Mouse (Mus musculus): Measurements from ENCODE around the gene Hs3st3a1. TPM values are rescaled to one million over a fixed set of nuclear protein-coding genes. Genes with fewer than 3 reads are reported as not detected.

Gene Hs3st3a1
- polyA plus RNA-seq, 1 experiment from 2014 or later: 0.14 TPM

DNA sequence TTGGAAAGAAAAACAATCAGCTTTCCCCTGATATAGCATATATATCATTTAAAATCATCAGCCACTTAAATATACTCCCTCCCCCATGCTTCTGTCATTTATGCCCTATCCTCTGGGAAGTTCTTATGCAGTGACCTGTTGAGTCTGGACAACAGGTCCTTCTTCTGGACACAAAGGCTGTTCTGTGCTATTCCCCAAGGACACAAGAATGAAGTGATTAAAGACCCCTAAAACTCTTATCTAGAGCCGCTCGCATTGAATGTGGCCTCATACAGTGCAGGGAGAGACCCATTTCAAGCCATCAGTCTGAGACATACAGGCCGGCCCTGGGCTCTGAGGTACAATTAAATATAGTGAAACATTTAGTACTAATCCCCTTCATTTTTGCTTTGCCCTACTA is 2.6 kb downstream of the Hs3st3a1 start:
- H3K4me1 ChIP-seq (replicated peaks): peaks cover 14% of the 10 kb centered on the region; the same call in 1 of the 2 replicates
- no peaks in the 10 kb centered on the region for H3K9me3 ChIP-seq (replicated peaks)
- H3K27ac ChIP-seq (replicated peaks): no peak overlapping the region
- peaks cover 40% of the 10 kb centered on the region for H3K27me3 ChIP-seq
- H3K36me3 ChIP-seq (replicated peaks): no peaks in the 10 kb centered on the region
- no peak overlapping the region for H3K4me2 ChIP-seq
- 77% methylated on average over 3 of the region's 3 CpGs for WGBS (ENCODE audit: insufficient replicate concordance)
- H3K9ac ChIP-seq: no peak overlapping the region
- ATAC-seq (ENCODE audit: insufficient read depth): no peak
- H3K4me3 ChIP-seq (replicated peaks): no peak overlapping the region

DNA sequence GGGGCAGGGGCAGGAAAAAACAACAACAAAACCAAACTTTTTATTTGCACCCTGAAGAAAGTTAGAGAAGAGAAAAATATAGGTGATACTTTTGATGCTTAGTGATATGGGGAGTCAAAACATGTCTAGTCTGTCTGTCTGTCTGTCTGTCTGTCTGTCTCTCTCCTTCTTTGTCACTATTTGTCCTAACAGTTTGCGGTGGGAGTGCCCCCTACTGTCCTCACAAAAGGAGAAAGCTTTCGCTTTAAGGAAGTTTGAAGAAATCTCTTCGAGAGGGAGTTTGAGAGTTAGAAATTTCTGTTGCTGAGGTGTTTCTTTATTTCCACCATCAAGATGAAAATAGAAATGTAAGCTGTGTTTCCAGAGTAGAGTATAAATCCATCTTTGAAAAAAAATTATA is 3.8 kb downstream of the Hs3st3a1 start:
- Histone ChIP-seq H3K27ac (replicated peaks) (no peak overlapping the region), H3K36me3 (replicated peaks) (no peaks in the 10 kb centered on the region), H3K27me3 (peaks cover 39% of the 10 kb centered on the region), H3K9ac (no peak overlapping the region), H3K4me3 (replicated peaks) (no peak overlapping the region), H3K4me1 (replicated peaks) (peaks cover 14% of the 10 kb centered on the region; the same call in 1 of the 2 replicates), H3K9me3 (replicated peaks) (no peaks in the 10 kb centered on the region), H3K4me2 (no peak overlapping the region)
- 26% methylated on average over 3 of the region's 3 CpGs for WGBS (ENCODE audit: insufficient replicate concordance)
- no peak for ATAC-seq (ENCODE audit: insufficient read depth)

DNA sequence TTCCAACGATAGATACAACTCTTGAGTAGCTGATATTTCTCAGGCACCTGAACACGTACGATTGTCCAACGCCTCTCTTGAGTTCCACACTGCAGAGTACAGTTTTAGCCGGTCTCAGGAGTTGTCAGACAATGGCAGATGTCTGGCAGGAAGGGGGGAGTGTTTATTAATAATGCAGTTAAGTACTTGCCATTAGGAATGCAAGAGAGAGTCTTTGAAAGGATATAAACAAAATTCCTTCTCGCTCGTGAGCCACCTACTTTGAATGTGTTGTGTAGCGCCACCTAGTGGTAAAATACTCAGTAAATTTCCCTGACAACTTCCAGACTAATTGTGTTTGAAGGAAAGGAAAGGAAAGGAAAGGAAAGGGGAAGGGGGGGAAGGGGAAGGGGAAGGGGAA is 7.0 kb downstream of the Hs3st3a1 start:
- no peak overlapping the region for H3K27ac ChIP-seq (replicated peaks)
- WGBS (ENCODE audit: insufficient replicate concordance): 37% methylated on average over 8 of the region's 8 CpGs
- ATAC-seq (ENCODE audit: insufficient read depth): no peak
- H3K9ac ChIP-seq: no peak overlapping the region
- H3K36me3 ChIP-seq (replicated peaks): no peaks in the 10 kb centered on the region
- no peak overlapping the region for H3K4me3 ChIP-seq (replicated peaks)
- H3K27me3 ChIP-seq: peaks cover 9% of the 10 kb centered on the region
- no peaks in the 10 kb centered on the region for H3K9me3 ChIP-seq (replicated peaks)
- no peak overlapping the region for H3K4me2 ChIP-seq
- no peaks in the 10 kb centered on the region for H3K4me1 ChIP-seq (replicated peaks)

DNA sequence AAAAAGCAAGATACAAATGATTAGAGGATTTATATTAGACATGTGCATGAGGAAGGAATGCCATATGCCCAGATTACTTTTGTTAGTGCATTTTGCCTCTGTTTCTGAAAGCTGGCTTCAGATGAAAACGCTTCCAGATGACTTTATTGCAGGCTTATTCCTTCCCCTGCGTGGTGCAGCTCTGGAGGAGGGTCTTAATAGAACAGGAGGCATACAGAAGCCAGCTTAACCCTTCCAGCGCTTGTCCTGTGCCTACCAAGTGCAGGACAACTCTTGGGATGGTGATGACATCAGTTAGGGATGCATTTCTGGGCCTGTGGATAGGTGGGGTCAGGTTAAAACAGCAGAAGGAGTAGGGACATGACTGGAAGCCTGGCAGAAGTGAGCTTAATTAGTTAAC is 7.6 kb downstream of the Hs3st3a1 start:
- Histone ChIP-seq H3K4me2 (no peak overlapping the region), H3K9ac (no peak overlapping the region), H3K36me3 (replicated peaks) (no peaks in the 10 kb centered on the region), H3K4me1 (replicated peaks) (no peaks in the 10 kb centered on the region), H3K9me3 (replicated peaks) (no peaks in the 10 kb centered on the region), H3K27me3 (peaks cover 3% of the 10 kb centered on the region), H3K4me3 (replicated peaks) (no peak overlapping the region), H3K27ac (replicated peaks) (no peak overlapping the region)
- ATAC-seq (ENCODE audit: insufficient read depth): no peak
- WGBS (ENCODE audit: insufficient replicate concordance): 34% methylated on average over 3 of the region's 3 CpGs

DNA sequence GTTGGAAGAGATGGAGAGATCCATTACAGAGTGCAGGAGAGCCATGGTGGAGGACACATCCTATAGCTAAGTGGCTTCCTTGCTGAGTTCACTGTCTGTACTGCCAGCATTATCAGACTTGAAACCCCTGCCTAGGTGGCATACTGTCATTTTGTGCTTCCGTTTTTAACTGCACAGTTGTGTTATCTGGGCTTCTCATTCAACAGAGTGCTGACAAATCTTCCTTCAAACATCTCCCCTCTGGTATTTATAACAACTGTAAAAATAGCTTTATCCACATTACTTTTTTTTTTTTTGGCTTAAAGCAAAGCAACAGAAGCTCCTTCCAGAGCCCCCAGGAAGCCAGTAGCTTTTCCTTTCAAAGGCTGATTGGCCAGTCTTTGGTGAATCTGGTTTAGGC is 10.1 kb downstream of the Hs3st3a1 start:
- H3K4me3 ChIP-seq (replicated peaks): no peak overlapping the region
- no peak overlapping the region for H3K4me2 ChIP-seq
- H3K27ac ChIP-seq (replicated peaks): no peak overlapping the region
- ATAC-seq (ENCODE audit: insufficient read depth): no peak
- H3K4me1 ChIP-seq (replicated peaks): no peaks in the 10 kb centered on the region
- no peaks in the 10 kb centered on the region for H3K27me3 ChIP-seq
- no peak overlapping the region for H3K9ac ChIP-seq
- whole genome bisulfite sequencing (ENCODE audit: insufficient replicate concordance): 31% methylated on average over 1 of the region's 1 CpGs
- H3K36me3 ChIP-seq (replicated peaks): no peaks in the 10 kb centered on the region
- no peaks in the 10 kb centered on the region for H3K9me3 ChIP-seq (replicated peaks)

DNA sequence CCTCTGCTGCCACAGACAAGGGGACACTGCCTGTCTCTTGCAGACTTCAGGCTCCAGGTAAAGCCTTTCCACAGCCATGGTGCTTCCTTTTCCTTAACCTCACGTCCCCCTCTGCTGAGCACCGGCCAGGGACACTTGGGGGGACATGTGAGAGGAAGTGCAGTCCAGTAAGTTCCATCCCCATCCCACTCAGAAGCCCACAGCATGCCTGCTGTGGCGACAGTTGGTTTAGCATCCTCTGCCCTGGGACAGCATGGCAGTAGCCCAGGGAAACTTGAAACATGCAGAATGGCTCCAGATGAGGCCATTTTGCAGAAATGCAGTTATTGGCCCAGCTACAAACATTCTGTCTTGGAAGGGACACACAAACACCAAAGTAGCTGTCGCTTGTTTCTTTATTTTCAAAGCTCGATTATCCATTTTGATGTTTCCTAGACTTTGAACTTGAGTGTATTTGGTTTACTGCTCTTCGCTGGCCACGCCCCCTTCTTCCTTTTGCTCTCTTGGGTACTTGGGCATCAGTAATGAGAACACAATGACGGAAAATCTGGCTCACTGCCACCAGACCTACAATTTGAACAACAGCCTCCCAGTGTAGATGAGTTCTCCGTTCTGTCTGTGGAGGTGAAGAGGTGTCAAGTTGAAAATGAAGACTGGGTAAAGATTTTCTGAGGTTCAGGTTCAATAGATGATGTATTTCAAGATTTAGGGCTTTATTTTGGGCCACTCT is 13.6 kb downstream of the Hs3st3a1 start:
- Histone ChIP-seq H3K4me1 (replicated peaks) (no peaks in the 10 kb centered on the region), H3K27ac (replicated peaks) (no peak overlapping the region), H3K9me3 (replicated peaks) (no peaks in the 10 kb centered on the region), H3K4me3 (replicated peaks) (no peak overlapping the region), H3K36me3 (replicated peaks) (no peaks in the 10 kb centered on the region), H3K9ac (no peak overlapping the region), H3K27me3 (no peaks in the 10 kb centered on the region), H3K4me2 (no peak overlapping the region)
- ATAC-seq (ENCODE audit: insufficient read depth): no peak
- 59% methylated on average over 9 of the region's 9 CpGs for WGBS (ENCODE audit: insufficient replicate concordance)

DNA sequence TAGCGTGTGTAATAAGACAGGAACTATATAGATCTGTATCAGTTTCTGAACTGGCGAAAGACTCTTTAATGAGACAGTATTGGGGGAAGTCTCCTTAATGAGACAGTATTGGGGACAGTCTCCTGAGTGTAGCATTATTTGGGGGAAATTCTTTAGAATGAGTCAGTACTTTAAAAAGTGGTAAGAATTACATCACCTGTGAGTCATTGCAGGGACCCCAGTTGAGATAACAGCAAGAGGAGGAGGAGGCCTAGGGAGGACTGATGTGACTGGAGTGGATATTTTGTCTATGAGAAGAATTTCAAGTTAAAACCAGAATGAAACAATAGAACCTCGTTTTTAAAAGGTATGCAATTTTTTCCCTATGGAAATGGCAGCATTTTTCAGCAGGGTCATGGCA is 26.6 kb downstream of the Hs3st3a1 start:
- no peak for ATAC-seq (ENCODE audit: insufficient read depth)
- 31% methylated on average over 3 of the region's 3 CpGs for WGBS (ENCODE audit: insufficient replicate concordance)

DNA sequence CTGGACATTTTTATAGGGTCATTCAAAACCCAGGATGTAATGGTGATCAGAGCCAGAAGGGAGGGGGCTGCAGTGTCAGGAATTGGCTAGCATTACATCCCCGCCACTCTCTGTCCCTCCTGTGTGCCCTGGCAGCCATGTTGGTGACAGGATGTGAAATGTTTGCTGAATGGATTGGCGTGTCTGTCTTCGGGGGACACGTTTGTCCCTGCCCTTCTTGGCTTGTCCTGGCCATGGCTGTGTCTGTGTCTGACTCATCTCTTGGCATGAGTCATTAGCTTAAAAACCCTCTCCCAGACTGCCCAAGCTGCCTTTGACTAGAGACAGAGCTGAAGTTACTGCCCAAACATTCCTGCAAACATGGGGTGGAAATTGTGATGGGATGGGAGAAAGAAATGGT is 33.6 kb downstream of the Hs3st3a1 start:
- H3K9ac ChIP-seq: no peak overlapping the region
- no peaks in the 10 kb centered on the region for H3K9me3 ChIP-seq (replicated peaks)
- no peak overlapping the region for H3K27ac ChIP-seq (replicated peaks)
- 49% methylated on average over 4 of the region's 4 CpGs for WGBS (ENCODE audit: insufficient replicate concordance)
- H3K27me3 ChIP-seq: no peaks in the 10 kb centered on the region
- ATAC-seq (ENCODE audit: insufficient read depth): no peak
- H3K36me3 ChIP-seq (replicated peaks): no peaks in the 10 kb centered on the region
- H3K4me1 ChIP-seq (replicated peaks): no peaks in the 10 kb centered on the region
- no peak overlapping the region for H3K4me3 ChIP-seq (replicated peaks)
- H3K4me2 ChIP-seq: no peak overlapping the region

More for the DNA sequence above, 26.6 kb downstream of the Hs3st3a1 start:
- Histone ChIP-seq H3K4me2 (no peak overlapping the region), H3K27me3 (no peaks in the 10 kb centered on the region), H3K27ac (replicated peaks) (no peak overlapping the region), H3K9ac (no peak overlapping the region), H3K36me3 (replicated peaks) (no peaks in the 10 kb centered on the region), H3K4me1 (replicated peaks) (no peaks in the 10 kb centered on the region), H3K9me3 (replicated peaks) (no peaks in the 10 kb centered on the region), H3K4me3 (replicated peaks) (no peak overlapping the region)

DNA sequence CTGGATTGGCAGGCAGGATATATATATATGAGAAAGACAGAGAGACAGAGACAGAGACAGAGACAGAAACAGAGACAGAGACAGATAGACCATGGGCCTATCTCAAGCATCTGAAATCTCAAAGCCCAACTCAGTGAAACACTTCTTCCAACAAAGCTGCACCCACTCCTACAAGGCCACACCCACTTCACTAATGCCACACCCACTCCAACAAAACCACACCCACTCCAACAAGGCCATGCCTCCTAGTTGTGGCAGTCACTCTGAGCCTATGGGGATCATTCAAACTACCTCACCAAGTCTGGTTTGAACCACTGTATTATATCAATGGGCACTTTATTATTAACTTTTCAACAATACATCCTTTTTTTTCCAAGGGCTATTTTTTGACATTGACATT is 35.6 kb downstream of the Hs3st3a1 start:
- no peaks in the 10 kb centered on the region for H3K9me3 ChIP-seq (replicated peaks)
- no peaks in the 10 kb centered on the region for H3K27me3 ChIP-seq
- no peak overlapping the region for H3K27ac ChIP-seq (replicated peaks)
- no peaks in the 10 kb centered on the region for H3K4me1 ChIP-seq (replicated peaks)
- ATAC-seq (ENCODE audit: insufficient read depth): no peak
- H3K4me3 ChIP-seq (replicated peaks): no peak overlapping the region
- H3K4me2 ChIP-seq: no peak overlapping the region
- no peak overlapping the region for H3K9ac ChIP-seq
- no peaks in the 10 kb centered on the region for H3K36me3 ChIP-seq (replicated peaks)

DNA sequence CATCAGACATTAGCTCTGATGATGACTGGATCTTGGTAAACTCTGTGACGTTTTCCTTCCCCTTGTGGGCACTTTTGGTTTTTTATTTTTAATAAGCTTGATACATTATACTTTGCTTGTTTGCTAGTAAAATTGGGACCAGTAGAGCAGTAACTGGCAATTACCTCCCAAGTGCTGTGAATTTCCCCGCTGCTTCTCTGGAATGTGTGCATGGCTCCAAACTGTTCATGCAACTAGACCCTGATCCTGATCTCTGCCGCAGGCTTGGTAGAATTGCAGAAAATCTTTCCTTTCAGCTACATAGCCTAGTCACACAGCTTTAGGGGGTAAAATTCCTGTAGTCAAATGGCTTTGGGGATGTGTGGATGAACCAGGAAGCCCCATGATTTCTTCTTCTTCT is 38.5 kb downstream of the Hs3st3a1 start:
- Histone ChIP-seq H3K27ac (replicated peaks) (no peak overlapping the region), H3K4me3 (replicated peaks) (no peak overlapping the region), H3K9ac (no peak overlapping the region), H3K36me3 (replicated peaks) (no peaks in the 10 kb centered on the region), H3K9me3 (replicated peaks) (no peaks in the 10 kb centered on the region), H3K4me2 (no peak overlapping the region), H3K27me3 (no peaks in the 10 kb centered on the region), H3K4me1 (replicated peaks) (no peaks in the 10 kb centered on the region)
- ATAC-seq (ENCODE audit: insufficient read depth): no peak
- 59% methylated on average over 3 of the region's 3 CpGs for WGBS (ENCODE audit: insufficient replicate concordance)

DNA sequence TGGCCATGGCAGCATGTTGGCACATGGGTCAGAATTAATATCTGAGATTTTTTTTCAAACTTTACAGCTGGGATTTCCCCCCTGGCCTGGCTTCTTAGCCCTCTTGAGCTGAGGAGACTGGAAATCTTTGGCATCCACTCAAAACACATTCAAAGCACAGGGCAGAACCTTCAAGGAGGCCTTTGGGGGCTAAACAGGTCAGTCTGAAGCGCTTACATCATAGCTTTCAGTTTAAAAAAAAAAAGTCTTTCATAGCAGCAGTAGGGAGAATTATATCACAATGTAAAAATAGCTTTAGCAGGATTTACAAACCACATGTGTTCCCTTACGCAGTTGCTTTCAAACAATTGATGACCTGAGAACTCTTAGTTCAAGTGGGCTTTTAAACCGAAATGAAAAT is 46.3 kb downstream of the Hs3st3a1 start:
- WGBS (ENCODE audit: insufficient replicate concordance): 50% methylated on average over 3 of the region's 3 CpGs

More for the DNA sequence above, 46.3 kb downstream of the Hs3st3a1 start:
- H3K4me3 ChIP-seq (replicated peaks): no peak overlapping the region
- H3K9me3 ChIP-seq (replicated peaks): no peaks in the 10 kb centered on the region
- no peaks in the 10 kb centered on the region for H3K4me1 ChIP-seq (replicated peaks)
- H3K9ac ChIP-seq: no peak overlapping the region
- H3K4me2 ChIP-seq: no peak overlapping the region
- no peaks in the 10 kb centered on the region for H3K27me3 ChIP-seq
- no peaks in the 10 kb centered on the region for H3K36me3 ChIP-seq (replicated peaks)
- ATAC-seq (ENCODE audit: insufficient read depth): no peak
- H3K27ac ChIP-seq (replicated peaks): no peak overlapping the region
